Mouse (Mus musculus): ENCODE measurements around the gene Atp5s. TPM values are rescaled to one million over a fixed set of nuclear protein-coding genes. Genes with fewer than 3 reads are reported as not detected.

Gene Atp5s
- total and polyA plus RNA-seq, 3 experiments = 22.5 to 34.7 (median 31.5) TPM

DNA sequence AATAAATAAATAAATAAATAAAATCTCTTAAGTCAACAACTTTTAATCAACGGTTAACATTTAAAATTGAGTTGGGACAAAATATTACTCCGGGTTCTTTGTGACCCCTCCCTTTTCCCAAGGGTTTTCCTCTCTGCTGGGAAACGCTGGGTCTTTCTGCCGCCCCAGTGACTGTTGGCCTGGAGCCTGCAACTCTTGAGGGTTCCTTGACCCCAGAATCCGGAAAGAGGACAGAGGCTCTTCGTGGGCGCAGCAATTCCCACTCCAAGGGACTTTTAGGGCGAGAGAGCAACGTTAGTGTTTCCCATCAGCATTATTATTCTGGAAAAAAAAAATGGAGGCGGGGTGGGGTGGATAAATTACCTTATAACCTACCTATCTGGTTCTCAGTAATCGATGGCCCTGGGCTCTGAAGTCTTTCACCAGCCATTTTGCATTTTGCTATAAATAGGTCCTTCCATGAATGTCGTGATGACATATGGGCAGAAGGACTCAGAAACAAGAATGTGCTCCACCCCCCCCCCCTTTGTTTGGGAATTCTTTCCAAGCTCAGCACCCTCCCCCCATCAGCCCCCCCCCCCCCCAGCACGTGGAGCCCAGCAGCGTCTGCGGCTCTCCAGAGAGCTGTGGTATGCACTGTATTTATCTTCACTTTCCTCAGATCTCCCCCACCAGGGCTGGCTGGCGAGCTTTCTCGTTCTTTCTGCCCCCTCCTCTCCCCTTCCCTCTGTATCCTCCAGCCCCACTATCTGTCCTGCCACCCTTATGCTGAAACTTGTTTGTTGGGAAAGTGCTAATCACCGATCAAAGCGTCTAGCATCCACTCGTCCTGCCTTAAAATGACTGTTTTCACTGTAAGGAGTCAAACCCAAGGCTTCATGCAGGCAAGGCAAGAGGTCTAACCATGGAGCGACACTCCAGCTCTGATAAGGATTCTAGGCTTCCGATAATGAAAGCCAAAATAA is 33.8 kb downstream of the Atp5s start:
- H3K36me3 ChIP-seq (ENCODE audit: control insufficient read depth, insufficient read depth, low read length) = no peaks in the 10 kb centered on the region
- WGBS = 5% methylated on average over 22 of the region's 22 CpGs
- H3K27me3 ChIP-seq (ENCODE audit: control insufficient read depth, insufficient read depth, low read length) = no peaks in the 10 kb centered on the region
- TF ChIP-seq CTCF (IDR thresholded peaks at IDR 0.05) (no peak), POLR2A (IDR thresholded peaks at IDR 0.05; ENCODE audit: insufficient read depth, low read depth, low read length) (no peak), EP300 (IDR thresholded peaks at IDR 0.05; ENCODE audit: insufficient read depth, low read depth, low read length) (no peak)
- H3K4me3 ChIP-seq = peak overlapping the region; percentile 36
- DNase-seq = peak; percentile 42 to 50
- H3K27ac ChIP-seq = peak overlapping the region; percentile 88
- no peaks in the 10 kb centered on the region for H3K79me2 ChIP-seq (replicated peaks; ENCODE audit: control insufficient read depth, insufficient read depth, low read length)
- peak overlapping the region; percentile 43; the same call in 1 of the 2 replicates for H3K9ac ChIP-seq (ENCODE audit: low read depth, low read length)
- peaks cover 3% of the 10 kb centered on the region for H3K4me1 ChIP-seq (ENCODE audit: control insufficient read depth, insufficient read depth, low read length)
- intact Hi-C loops (cut with DNase I) = loop anchor here (1.0 to 10.0 kb wide), 3 partner anchors 134 to 386 kb away; partner anchors contain the start of genes Atl1 and Map4k5

DNA sequence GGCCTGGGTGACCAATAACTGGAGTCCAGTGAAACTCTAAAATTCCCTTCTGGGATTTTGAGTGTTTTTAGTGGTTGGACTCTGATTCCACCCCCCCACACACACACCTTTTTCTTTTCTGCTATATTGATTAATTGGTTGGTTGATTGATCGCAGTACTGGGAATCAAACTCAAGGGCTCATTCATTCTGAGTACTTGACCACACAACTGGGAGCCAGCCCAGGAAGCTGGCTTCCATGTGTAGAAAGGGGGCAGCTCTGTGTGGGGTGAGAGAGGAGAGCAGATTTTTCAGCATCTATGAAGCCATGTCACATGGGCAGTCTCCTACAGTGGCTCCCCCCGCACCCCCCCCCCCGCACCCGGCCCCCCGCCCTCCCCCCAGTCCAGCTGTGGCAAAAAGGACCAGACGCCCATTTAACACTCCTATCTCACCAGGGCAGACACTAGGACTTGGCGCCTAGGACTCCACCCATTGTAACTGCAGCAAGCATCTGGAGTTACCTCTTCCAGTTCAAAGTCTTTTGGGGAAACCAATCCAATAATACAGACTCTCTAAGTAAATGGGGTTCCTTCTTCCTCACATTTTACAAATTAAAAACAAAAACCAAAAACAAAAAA is 34.6 kb downstream of the Atp5s start:
- Histone ChIP-seq H3K27ac (peak overlapping the region; percentile 58), H3K4me3 (no peak overlapping the region), H3K79me2 (replicated peaks; ENCODE audit: control insufficient read depth, insufficient read depth, low read length) (no peaks in the 10 kb centered on the region), H3K9ac (ENCODE audit: low read depth, low read length) (no peak overlapping the region), H3K4me1 (ENCODE audit: control insufficient read depth, insufficient read depth, low read length) (peaks cover 3% of the 10 kb centered on the region), H3K27me3 (ENCODE audit: control insufficient read depth, insufficient read depth, low read length) (no peaks in the 10 kb centered on the region), H3K36me3 (ENCODE audit: control insufficient read depth, insufficient read depth, low read length) (no peaks in the 10 kb centered on the region)
- 62% methylated on average over 4 of the region's 7 CpGs for WGBS
- intact Hi-C loops (cut with DNase I) = loop anchor here (2.0 to 10.0 kb wide), 2 partner anchors 133 to 385 kb away; partner anchors contain the start of genes Atl1 and Map4k5
- TF ChIP-seq CTCF (IDR thresholded peaks at IDR 0.05) (no peak), EP300 (IDR thresholded peaks at IDR 0.05; ENCODE audit: insufficient read depth, low read depth, low read length) (no peak), POLR2A (IDR thresholded peaks at IDR 0.05; ENCODE audit: insufficient read depth, low read depth, low read length) (no peak)
- DNase-seq = no peak

DNA sequence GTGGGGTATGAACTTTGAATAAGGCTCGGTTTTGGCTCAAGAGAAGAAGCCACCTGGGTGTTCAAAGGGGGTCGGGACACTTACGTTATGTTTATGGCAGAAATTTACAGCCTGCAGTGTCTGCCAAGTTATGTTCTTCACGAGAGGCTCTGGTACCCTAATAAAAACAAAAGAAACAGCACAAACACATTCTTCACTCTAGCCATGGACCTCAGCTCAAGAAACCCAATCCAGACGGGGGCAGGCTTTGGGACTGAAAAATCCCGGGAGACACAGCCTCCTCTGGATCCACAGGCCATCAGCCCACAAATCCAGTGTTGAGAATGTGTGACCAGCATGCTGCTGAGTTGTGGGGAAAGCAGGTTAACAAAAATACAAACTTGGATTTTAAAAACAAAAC is 35.3 kb downstream of the Atp5s start:
- Histone ChIP-seq H3K4me1 (ENCODE audit: control insufficient read depth, insufficient read depth, low read length) (peaks cover 3% of the 10 kb centered on the region), H3K27me3 (ENCODE audit: control insufficient read depth, insufficient read depth, low read length) (no peaks in the 10 kb centered on the region), H3K79me2 (replicated peaks; ENCODE audit: control insufficient read depth, insufficient read depth, low read length) (no peaks in the 10 kb centered on the region), H3K36me3 (ENCODE audit: control insufficient read depth, insufficient read depth, low read length) (no peaks in the 10 kb centered on the region), H3K4me3 (no peak overlapping the region), H3K27ac (no peak overlapping the region; the same call in none of the 2 replicates), H3K9ac (ENCODE audit: low read depth, low read length) (no peak overlapping the region)
- intact Hi-C loops (cut with DNase I) = no loop called here
- no peak for DNase-seq
- no peak for TF ChIP-seq EP300 (IDR thresholded peaks at IDR 0.05; ENCODE audit: insufficient read depth, low read depth, low read length)
- no peak for TF ChIP-seq POLR2A (IDR thresholded peaks at IDR 0.05; ENCODE audit: insufficient read depth, low read depth, low read length)
- TF ChIP-seq CTCF (IDR thresholded peaks at IDR 0.05) = no peak
- 57% methylated on average over 6 of the region's 6 CpGs for WGBS

DNA sequence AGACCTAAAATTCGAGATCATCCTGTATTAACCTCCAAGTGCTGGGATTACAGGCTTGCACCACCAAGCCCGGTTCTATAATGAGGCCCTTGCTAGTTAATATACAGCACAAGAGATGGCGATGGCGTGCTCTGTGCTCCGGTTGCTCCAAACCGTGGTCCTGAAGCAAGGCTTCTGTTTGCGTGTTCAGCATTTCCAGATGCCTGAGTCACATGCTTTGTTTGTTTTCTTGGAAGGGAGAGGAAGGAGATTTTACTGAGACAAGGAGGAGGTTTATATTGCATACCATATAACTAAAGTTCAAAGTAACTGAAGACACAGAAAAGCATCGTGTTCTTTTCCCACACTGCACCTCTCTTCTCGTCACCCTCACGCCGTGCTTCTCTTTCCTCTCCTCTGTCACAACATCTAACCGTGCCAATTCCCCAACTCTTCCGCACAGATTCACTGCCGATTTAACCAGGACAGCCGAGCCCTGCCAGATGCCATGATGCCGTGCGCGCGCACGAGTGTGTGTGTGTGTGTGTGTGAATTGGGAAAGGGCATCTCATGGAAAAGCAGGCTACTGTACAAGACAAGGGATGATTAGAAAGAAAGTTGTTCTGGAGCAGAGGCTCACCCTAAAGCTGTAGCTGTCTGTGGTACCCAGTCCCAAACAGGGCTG is 36.1 kb downstream of the Atp5s start:
- Histone ChIP-seq H3K27ac (peak overlapping the region; percentile 59), H3K4me1 (ENCODE audit: control insufficient read depth, insufficient read depth, low read length) (peaks cover 3% of the 10 kb centered on the region), H3K27me3 (ENCODE audit: control insufficient read depth, insufficient read depth, low read length) (no peaks in the 10 kb centered on the region), H3K36me3 (ENCODE audit: control insufficient read depth, insufficient read depth, low read length) (no peaks in the 10 kb centered on the region), H3K9ac (ENCODE audit: low read depth, low read length) (0 out of 2 replicates have a peak overlapping the region, but pooled peaks have one; percentile 8), H3K4me3 (no peak overlapping the region), H3K79me2 (replicated peaks; ENCODE audit: control insufficient read depth, insufficient read depth, low read length) (no peaks in the 10 kb centered on the region)
- WGBS = 54% methylated on average over 20 of the region's 20 CpGs
- TF ChIP-seq EP300 (IDR thresholded peaks at IDR 0.05; ENCODE audit: insufficient read depth, low read depth, low read length) (no peak), POLR2A (IDR thresholded peaks at IDR 0.05; ENCODE audit: insufficient read depth, low read depth, low read length) (no peak), CTCF (IDR thresholded peaks at IDR 0.05) (no peak)
- intact Hi-C loops (cut with DNase I) = no loop called here
- no peak for DNase-seq

DNA sequence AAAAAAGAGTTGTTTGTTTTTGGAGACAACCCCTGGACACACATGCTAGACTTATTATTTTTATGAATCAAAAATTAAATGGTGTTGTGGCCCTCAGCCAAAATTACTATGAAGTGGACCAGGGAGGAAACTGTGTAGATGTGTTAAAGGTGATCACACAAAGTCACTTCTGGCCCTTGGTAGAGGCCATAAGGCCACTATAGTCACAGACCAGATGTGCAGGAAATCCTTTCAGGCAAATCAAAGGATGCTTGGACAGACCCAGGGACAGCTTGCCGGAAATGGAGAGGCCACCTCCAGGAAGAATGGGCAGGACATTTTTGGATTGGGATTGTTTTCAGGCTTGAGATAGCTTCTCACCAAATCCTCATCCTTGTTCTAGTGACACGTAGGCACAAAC is 36.9 kb downstream of the Atp5s start:
- DNase-seq = peak in 1 of 2 experiments; percentile 61
- Histone ChIP-seq H3K36me3 (ENCODE audit: control insufficient read depth, insufficient read depth, low read length) (no peaks in the 10 kb centered on the region), H3K4me3 (no peak overlapping the region), H3K27ac (peak overlapping the region; percentile 59), H3K9ac (ENCODE audit: low read depth, low read length) (no peak overlapping the region), H3K79me2 (replicated peaks; ENCODE audit: control insufficient read depth, insufficient read depth, low read length) (no peaks in the 10 kb centered on the region), H3K27me3 (ENCODE audit: control insufficient read depth, insufficient read depth, low read length) (no peaks in the 10 kb centered on the region), H3K4me1 (ENCODE audit: control insufficient read depth, insufficient read depth, low read length) (peaks cover 3% of the 10 kb centered on the region)
- intact Hi-C loops (cut with DNase I) = no loop called here
- 36% methylated on average over 2 of the region's 2 CpGs for WGBS
- TF ChIP-seq POLR2A (IDR thresholded peaks at IDR 0.05; ENCODE audit: insufficient read depth, low read depth, low read length) = peak; percentile 28; the same call in 1 of the 2 replicates
- TF ChIP-seq CTCF (IDR thresholded peaks at IDR 0.05) = no peak
- TF ChIP-seq EP300 (IDR thresholded peaks at IDR 0.05; ENCODE audit: insufficient read depth, low read depth, low read length) = peak; percentile 95

All from heart, adult 2 months (tissue).